Mouse (Mus musculus) liver (tissue): ENCODE data around the gene Gm31371.
"Not testable (repeated sequence)": the region's sequence is repeated elsewhere in the genome, so short reads cannot be mapped to it uniquely, and the experiment has no call there.

Experiments used
- DNase-seq: peaks from one replicate; pipeline ENCODE4 v3.0.0-alpha.2; 2020; ENCODE audit warnings: mixed read lengths

Gene Gm31371

GRCm38 (mm10) chr8:19903092-19903491, at the start of gene Gm31371:
Gene Gm31371, plus strand, starts transcription at chr8:19903392.
- not testable (repeated sequence) for DNase-seq

- not testable (repeated sequence) for DNase-seq
Measured at GRCm38 (mm10) chr8:19906425-19907055, 3.3 kb downstream of the Gm31371 start.

- not testable (repeated sequence) for DNase-seq
Measured at GRCm38 (mm10) chr8:19908841-19909321, 5.7 kb downstream of the Gm31371 start.

GRCm38 (mm10) chr8:19919086-19919485, 15.9 kb downstream of the Gm31371 start:
- not testable (repeated sequence) for DNase-seq

GRCm38 (mm10) chr8:19934274-19934673, 31.1 kb downstream of the Gm31371 start:
- DNase-seq, result not testable (repeated sequence)

GRCm38 (mm10) chr8:19935541-19936030, 32.4 kb downstream of the Gm31371 start:
- not testable (repeated sequence) for DNase-seq

- no peak for DNase-seq
Measured at GRCm38 (mm10) chr8:19960935-19961334, 57.7 kb downstream of the Gm31371 start.

- not testable (repeated sequence) for DNase-seq
Measured at GRCm38 (mm10) chr8:19963766-19964165, 60.6 kb downstream of the Gm31371 start.

- not testable (repeated sequence) for DNase-seq
Measured at GRCm38 (mm10) chr8:19968151-19968550, 65.0 kb downstream of the Gm31371 start.

GRCm38 (mm10) chr8:19975237-19975636, 72.0 kb downstream of the Gm31371 start:
- DNase-seq, result not testable (repeated sequence)
